Mouse (Mus musculus): Measurements from ENCODE around the gene Haspin.

The Haspin gene

DNA sequence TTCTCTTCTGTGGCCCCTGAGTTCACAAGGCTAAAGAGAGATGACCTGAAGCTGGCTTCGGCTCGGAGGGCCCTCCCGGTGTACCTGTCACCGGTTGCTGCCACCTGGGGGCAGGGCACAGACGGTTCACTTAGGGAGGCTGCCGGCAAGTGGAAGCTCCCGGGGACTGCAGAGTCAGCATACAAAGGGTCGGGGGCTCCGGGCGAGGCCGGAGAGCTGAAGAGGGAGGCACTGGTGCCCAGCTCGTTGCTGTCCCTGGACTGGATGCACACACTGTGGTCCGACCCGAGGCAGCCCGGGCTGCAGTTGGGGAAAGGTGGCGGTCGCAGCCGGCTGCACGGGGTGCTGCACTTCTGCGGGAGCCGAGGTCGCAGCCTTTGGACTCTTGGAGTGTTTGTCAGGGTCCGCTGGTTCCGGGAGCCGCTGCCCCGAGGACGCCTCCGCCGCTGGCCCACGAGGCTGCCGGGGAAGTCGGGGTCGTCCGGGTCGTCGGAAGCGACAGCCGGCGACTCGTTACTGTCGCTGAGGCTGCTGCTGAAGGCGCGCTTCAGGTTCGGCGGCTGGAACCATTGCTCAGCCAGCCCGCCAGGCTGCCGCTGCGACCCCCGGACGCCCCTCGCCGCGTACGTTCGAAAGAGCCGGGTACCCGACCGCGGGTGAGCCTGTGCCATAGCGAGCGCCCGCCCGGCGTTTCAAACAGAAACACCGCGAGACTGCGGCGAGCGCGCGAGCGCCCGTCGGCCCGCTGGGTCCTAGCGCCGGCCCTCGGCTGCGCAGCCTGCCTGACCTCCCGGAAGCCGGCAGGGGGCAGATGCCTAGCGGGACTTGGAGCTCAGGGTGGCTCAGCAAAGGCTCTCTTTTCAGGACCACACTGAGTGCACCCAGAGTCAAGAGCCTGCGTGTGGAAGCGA lies at the start of gene Haspin:
Gene Haspin, minus strand, starts transcription at position 704 of the 911 bp plus-strand sequence.
- DNase-seq (ENCODE audit: low spot score in 2 of 2): peak; percentile 74 to 82

GRCm38 (mm10) chr11:73187231-73187630 lies 49.1 kb upstream of the Haspin start:
- DNase-seq (ENCODE audit: low spot score in 2 of 2): no peak

DNA sequence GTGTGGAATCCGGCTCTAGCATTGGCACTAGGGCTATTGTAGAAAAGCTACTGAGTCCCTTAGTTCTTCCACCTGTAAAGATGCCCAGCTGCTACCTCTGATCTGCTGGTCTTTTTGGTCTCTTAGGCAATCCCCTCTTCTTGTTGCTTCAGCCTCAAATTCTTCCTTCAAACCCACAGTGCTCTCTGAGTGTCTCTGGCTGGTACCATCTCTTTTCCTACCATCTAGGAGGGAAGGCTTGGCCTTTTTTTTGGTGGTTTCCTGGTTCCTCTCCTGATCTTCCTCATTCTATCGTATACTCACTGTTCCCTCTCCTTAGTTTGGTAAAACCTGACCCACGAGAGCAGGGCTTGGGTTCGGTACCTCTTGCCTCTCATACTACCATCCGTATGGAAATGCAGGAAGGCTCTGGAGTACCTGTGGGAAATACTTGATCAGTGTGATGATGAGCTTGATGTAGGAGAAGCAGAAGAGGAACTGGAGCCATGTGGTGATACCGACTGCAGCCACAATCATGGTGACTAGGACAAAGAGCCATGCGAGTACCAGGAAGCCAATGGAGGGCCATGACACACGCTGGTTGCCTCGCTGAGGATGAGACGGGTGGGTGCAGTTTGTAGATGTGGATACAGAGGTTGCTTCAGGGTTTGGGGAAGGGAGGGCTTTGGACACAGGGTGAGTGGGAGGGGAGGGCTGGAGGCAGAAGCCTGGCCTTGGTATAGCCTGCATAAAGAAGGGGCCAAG lies 48.0 kb upstream of the Haspin start:
- no peak for DNase-seq (ENCODE audit: low spot score in 2 of 2)

GRCm38 (mm10) chr11:73177895-73178294 lies 39.8 kb upstream of the Haspin start:
- no peak for DNase-seq (ENCODE audit: low spot score in 2 of 2)

DNA sequence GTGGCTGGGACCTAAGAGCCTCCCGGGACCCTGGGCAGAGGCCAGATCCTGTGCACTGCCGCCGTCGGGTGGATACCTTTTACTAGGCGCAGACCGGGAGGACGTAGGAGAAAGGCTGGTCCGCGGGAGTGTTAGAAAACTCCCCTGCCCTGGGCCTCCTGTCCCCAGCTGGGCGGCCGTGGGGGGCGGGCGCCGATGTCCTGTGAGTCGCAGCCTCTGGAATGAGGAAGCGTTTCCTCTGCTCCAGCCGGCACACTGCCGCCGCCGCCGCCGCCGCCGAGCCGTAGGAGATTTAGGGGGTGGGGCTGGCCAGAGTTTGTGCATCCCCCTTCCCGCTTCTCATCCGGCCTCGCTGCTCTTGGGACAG lies 39.4 kb upstream of the Haspin start:
- no peak for DNase-seq (ENCODE audit: low spot score in 2 of 2)

DNA sequence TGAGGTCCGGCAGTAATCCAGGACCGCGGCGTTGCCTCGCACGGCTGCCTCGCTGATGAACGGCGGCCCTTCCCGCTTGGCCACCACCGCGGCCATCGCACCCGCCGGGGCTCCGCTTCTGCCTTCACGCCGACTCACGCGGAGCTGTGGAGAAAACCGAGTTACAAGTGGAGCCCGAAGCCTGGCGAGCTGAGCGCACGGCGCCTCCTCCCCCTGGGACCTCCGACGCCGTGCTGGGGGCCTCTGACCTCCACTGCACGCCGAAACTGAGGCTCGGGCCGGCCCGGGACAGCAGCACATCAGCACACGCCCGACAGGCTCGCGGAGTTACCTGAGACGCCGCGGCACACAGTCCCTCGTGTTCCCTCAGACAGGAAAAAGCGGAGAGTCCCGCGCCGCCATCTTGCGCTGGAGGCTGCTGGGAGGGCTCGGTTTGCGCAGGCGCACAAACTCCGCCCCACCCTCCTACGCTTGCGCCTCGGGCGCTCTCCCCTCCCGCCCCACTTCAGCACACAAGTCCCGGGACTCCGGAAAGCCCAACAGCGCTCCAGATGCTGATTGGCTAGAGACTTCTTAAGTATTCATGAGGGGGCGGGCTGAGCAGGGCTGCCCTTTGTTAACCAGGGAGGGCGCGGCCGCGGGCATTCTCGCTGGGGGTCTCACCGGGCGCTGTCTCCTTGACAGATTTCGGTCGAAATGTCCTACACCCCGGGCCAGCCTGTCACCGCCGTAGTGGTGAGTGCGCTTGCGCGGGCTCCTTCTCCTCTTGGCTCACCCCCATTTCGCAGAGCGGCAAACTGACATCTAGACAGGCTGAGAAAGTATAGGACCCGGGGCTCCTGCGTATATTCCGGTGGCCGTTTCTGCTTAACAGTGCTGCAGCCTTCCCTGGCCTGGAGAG lies 38.8 kb upstream of the Haspin start, which contains the start of the genes Emc6 and Tax1bp3:
Gene Emc6, minus strand, starts transcription at position 430 of the 901 bp plus-strand sequence.
Gene Tax1bp3, plus strand, starts transcription at position 476 of the 901 bp plus-strand sequence.
- DNase-seq (ENCODE audit: low spot score in 2 of 2): peak; percentile 89

- DNase-seq (ENCODE audit: low spot score in 2 of 2): no peak
These were observed 38.1 kb upstream of the Haspin start for GRCm38 (mm10) chr11:73176186-73176585.

DNA sequence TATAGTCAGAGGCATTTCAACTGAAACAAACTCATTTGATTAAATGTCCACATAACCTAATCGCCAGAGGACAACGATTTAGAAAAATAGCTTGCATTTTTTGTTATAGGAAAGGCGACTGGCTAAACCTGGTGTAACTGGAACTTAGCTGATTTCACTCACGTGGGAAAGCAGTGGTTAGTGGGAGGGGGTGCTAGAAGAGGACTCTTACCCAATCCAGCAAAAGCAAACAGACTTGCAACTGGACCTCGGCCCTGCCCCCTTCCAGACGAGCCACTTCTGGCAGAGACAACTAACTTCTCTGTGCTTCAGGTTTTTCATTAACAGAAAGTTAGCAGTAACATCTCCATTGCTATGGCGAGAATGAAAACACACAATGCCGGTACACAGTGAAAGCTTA lies 37.5 kb upstream of the Haspin start:
- no peak for DNase-seq (ENCODE audit: low spot score in 2 of 2)

- no peak for DNase-seq (ENCODE audit: low spot score in 2 of 2)
These were observed 34.1 kb upstream of the Haspin start for GRCm38 (mm10) chr11:73172186-73172585.

DNA sequence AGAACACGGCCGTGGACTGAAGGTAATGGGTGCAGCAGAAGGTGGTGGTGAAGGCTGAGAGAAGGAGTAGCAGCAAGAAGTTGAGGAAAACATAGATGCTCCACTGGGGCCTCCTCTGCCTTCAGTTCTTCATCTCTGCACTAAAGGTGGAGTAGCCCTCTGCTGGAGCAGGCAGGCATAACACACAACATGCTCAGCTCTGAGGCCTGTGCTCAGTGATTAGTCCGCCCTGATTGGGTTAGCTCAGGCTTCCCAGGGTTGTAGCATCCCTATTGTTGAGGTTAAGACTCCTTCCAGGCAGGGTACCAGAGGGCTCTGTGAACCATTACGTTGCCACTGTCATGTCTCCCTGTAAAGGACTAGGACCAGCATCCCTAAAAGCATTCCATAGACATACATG lies 31.1 kb upstream of the Haspin start:
- DNase-seq (ENCODE audit: low spot score in 2 of 2): peak in 1 of 2 experiments; percentile 53

- DNase-seq (ENCODE audit: low spot score in 2 of 2): no peak
These were observed 30.5 kb upstream of the Haspin start for GRCm38 (mm10) chr11:73168576-73168975.

DNA sequence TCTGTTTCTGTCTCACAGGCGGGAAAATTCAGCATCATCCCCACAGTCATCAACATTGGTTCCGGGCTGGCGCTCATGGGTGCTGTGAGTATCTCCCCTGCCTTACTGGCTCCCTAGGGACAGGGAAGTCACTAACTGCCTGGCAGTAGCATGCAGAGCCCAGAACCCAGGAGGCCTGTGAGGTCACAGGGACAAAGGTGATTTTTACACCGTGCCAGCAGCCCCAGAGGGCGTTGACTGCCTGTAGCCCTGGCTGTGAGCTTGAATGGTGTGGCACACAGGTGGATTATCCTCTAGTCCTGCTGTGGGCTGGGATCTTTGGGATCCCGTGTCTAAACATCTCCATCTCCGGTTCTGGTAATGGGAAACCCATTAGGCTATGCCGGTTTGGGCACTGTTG lies 30.0 kb upstream of the Haspin start:
- DNase-seq (ENCODE audit: low spot score in 2 of 2): no peak

DNA sequence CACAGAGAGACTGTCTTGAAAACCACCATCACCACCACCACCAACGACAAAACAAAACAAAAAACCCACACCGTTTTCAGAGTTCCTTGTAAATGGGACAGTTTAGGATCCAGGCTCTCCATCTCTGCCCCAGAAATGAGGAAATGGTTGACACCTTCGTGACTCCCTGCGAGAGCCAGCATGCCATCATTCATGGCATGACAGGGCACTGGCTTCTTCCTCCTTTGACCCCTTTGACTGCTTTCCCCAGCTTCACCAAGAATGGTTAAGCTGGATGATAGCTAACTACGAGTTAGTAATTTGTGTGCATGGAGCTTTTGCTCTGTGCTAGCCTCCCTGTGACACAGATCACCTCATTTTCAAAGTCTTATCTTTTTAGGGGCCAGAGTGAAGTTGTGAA lies 24.2 kb upstream of the Haspin start:
- DNase-seq (ENCODE audit: low spot score in 2 of 2): no peak

GRCm38 (mm10) chr11:73161616-73162015 lies 23.5 kb upstream of the Haspin start:
- no peak for DNase-seq (ENCODE audit: low spot score in 2 of 2)

DNA sequence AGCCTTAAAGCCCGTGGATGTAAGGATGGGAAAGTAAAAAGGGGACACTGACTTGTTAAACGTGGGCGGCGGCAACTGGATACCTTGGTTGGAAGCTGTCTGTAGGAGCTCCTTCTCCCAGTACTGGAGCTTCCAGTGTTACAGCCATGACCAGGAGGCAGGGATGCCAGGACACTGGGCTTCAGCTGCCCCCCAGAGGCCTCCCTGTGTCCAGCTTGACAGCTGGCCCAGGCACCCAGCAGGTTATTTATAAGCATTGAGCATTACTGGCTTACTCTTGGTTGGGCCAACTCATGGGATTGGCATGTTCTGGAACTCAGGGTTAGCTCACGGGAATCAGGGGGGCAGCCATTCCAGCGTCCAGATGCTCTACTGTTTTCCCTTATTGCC lies 22.7 kb upstream of the Haspin start:
- no peak for DNase-seq (ENCODE audit: low spot score in 2 of 2)

GRCm38 (mm10) chr11:73159957-73160810 lies 22.1 kb upstream of the Haspin start, which contains the start of gene P2rx5:
Gene P2rx5 (plus strand): TSS chr11:73160421.
- no peak for DNase-seq (ENCODE audit: low spot score in 2 of 2)

DNA sequence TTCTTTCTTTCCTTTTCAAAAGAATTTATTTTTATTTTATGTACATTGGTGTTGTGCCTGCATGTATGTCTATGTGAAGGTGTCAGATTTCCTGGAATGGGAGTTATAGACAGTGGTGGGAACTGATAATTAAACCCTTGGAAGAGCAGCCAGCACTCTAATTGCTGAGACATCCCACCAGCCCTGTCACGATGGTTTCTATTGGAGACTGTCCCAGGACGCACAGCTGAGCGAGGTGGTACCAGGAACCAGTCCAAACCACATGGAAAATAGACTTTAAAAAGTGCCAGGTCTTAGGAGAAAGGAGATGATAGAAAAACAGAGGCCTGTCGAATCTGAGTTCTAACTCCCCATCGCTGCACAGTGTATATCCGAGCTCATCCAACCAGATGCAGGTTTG lies 17.0 kb upstream of the Haspin start:
- no peak for DNase-seq (ENCODE audit: low spot score in 2 of 2)

DNA sequence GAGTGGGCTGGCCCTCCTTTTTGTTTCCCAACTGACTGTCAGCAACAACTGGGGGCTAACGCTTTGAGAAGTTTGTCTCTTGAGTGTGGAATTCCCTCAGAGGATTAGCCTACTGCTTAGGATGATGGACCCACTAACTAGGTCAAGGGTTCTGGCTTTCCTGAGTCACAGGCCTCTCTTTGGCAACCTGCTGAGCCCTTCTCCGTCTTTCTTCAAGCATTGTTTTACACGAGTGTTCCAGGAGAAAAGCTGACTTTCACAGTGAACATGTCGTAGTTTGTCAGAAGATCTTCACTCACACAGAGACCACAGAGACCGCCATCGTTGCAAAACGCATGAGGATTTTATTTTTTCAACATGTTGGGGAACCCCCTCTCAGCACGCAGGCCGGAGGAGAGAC lies 10.1 kb upstream of the Haspin start:
- DNase-seq (ENCODE audit: low spot score in 2 of 2): no peak

- DNase-seq (ENCODE audit: low spot score in 2 of 2): no peak
These were observed 8.9 kb upstream of the Haspin start for GRCm38 (mm10) chr11:73146975-73147365.

DNA sequence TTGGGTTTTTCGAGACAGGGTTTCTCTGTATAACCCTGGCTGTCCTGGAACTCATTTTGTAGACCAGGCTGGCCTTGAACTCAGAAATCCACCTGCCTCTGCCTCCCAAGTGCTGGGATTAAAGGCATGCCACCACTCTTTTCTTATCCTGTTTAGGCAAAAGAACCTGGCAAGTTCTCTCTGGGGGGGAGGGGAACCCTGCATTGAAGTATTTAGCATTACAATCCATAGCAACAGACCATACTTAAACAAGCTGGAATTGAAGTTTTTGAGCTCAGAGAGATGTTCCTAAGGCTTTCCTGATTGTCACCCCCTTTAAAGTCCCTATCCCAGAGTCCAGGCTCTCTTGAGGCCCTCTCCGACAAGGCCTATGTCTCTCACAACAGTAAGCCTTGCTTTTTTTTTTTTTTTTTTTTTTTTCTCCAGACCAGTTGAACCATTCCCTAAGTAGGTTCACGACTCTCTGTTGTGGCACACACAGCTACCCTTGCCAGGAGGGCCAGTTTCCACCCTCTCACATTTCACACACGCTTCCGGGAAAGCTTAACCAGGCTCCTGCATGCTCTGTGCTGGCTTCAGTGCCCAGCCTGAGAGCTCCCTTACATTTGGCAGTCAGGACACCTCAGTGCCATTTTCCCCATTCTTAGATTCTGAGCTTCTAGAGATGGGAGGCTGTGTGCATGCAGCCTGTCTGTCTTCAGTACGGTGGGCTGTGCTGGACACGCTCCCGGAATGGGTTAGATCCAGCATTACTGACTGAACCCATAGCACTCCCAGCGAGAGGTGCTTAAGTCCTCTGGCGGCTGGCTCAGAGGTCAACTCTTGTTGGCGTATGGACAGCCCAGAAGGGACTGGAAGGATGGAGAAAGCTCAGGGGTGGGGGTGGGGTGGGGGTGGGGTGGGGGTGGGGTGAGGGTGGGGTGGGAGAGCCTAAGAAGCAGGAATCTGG lies 8.2 kb upstream of the Haspin start:
- DNase-seq (ENCODE audit: low spot score in 2 of 2): no peak

All from frontal cortex, postnatal 14 days (tissue).